Mouse (Mus musculus): Measurements from ENCODE around the gene Myo10. TPM values are rescaled to one million over a fixed set of nuclear protein-coding genes. Genes with fewer than 3 reads are reported as not detected.

The Myo10 gene
- polyA plus RNA-seq, 1 experiment from 2014 or later: 38.0 TPM

DNA sequence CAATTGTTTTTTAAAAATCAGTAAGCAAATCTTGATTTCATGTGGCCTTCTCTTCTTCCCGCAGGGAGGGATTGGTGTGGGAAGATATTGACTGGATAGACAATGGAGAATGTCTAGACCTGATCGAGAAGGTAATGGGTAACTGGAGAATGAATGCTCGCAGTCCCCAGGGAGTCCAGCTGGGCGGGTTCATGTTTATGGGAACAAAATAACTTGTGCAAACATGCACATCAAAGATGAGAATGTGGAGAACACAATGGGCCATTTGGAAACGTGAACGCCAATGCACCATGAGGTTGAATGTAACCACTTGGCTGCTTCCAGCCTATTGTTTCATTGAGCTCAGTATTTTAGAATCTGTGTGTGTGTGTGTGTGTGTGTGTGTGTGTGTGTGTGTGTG lies 114.2 kb downstream of the Myo10 start:
- Histone ChIP-seq H3K9ac (no peak overlapping the region), H3K4me3 (no peak overlapping the region), H3K27me3 (no peaks in the 10 kb centered on the region), H3K9me3 (no peaks in the 10 kb centered on the region), H3K27ac (no peak overlapping the region), H3K4me2 (no peak overlapping the region), H3K36me3 (peaks cover 69% of the 10 kb centered on the region), H3K4me1 (no peaks in the 10 kb centered on the region)
- ATAC-seq (ENCODE audit: borderline replicate concordance, extremely low read depth, low FRiP score, low TSS enrichment): no peak
- 84% methylated on average over 6 of the region's 6 CpGs for WGBS

DNA sequence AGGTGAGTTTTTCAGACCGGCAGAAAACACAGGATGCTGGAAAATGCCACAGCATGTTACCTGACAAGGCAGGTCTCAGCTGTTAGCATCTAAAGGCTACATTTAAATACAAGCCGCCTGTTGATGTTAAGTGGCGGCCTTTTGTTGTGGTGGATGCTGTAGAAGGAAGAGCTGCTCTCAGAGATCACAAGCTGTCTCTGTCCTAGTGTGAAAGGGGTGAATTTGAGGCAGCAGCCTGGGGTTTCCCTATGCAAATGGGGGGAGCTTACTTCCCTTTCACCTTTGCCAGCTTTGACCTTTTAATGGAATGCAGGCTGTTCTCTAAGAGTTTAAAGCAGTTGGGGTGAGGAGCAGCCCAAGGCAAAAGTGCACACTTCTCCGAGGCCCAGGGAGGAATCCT lies 117.9 kb downstream of the Myo10 start:
- Histone ChIP-seq H3K9ac (no peak overlapping the region), H3K36me3 (peaks cover 69% of the 10 kb centered on the region), H3K4me2 (no peak overlapping the region), H3K4me1 (no peaks in the 10 kb centered on the region), H3K4me3 (no peak overlapping the region), H3K27ac (no peak overlapping the region), H3K9me3 (no peaks in the 10 kb centered on the region), H3K27me3 (no peaks in the 10 kb centered on the region)
- whole genome bisulfite sequencing: 73% methylated on average over 4 of the region's 4 CpGs
- ATAC-seq (ENCODE audit: borderline replicate concordance, extremely low read depth, low FRiP score, low TSS enrichment): no peak

DNA sequence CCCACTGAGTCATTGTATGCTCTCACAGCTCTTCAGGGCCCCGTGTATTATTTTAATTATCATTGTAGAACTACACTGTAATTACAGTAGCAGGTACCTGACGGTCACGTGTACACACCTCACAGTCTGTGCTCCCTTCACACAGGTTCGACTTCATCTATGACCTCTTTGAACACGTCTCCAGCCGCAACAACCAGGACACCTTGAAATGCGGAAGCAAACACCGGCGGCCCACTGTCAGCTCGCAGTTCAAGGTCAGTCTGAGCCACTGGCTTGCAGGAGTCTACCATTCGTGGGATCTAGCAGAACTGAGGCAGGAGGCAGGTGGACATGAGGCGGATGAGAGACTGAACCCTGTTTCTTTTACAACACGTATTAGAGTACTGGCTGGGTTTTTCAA lies 119.9 kb downstream of the Myo10 start:
- H3K36me3 ChIP-seq: peaks cover 66% of the 10 kb centered on the region
- no peak for ATAC-seq (ENCODE audit: borderline replicate concordance, extremely low read depth, low FRiP score, low TSS enrichment)
- H3K4me2 ChIP-seq: no peak overlapping the region
- no peak overlapping the region for H3K27ac ChIP-seq
- H3K9ac ChIP-seq: no peak overlapping the region
- no peaks in the 10 kb centered on the region for H3K9me3 ChIP-seq
- 88% methylated on average over 13 of the region's 13 CpGs for WGBS
- H3K4me3 ChIP-seq: no peak overlapping the region
- H3K27me3 ChIP-seq: no peaks in the 10 kb centered on the region
- H3K4me1 ChIP-seq: no peaks in the 10 kb centered on the region

DNA sequence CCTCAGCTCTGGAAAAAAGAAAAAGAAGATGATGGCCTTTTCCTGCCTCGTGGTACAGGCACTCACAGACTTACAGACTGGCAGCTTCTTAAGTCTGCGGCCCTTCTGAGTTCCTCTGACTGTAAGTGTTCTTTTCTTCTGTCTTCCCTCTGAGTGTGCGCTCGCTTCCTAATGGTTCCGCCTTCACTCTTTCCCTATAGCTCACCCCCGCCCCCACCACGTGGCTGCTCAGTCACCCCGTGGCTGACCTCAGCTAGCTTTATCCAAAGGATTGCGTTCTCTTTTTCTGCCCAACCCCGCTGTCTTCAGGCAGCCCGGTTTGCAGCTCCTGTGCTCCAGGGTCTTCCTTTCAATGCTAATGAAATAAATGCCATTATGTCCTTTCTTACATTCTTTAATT lies 129.2 kb downstream of the Myo10 start:
- Histone ChIP-seq H3K9ac (no peak overlapping the region), H3K36me3 (peaks cover 10% of the 10 kb centered on the region), H3K27me3 (no peaks in the 10 kb centered on the region), H3K4me2 (no peak overlapping the region), H3K4me3 (no peak overlapping the region), H3K9me3 (no peaks in the 10 kb centered on the region), H3K27ac (no peak overlapping the region), H3K4me1 (peaks cover 15% of the 10 kb centered on the region; the same call in 1 of the 2 replicates)
- no peak for ATAC-seq (ENCODE audit: borderline replicate concordance, extremely low read depth, low FRiP score, low TSS enrichment)
- WGBS: 59% methylated on average over 11 of the region's 11 CpGs

DNA sequence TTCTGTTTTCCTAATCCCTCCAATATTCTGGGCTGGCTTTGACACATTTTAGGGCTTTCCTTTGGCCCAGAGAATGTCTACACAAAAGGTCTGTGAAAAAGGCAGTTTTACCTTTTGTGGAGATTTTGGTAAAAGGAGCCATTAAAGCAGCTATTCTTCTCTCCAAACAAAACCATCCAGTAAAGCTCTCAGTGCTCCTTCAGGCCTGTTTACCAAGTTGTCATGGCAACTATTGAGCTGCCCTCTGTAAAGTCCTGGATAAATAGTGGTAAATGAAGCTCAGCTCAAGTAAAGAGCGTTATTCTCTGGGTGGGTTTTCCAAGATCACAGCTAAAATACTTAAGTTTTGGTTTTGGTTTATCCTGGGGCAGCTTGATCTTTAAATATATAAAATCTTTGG lies 130.3 kb downstream of the Myo10 start:
- no peak overlapping the region for H3K4me3 ChIP-seq
- peak overlapping the region; percentile 30 for H3K27ac ChIP-seq
- peaks cover 12% of the 10 kb centered on the region for H3K36me3 ChIP-seq
- ATAC-seq (ENCODE audit: borderline replicate concordance, extremely low read depth, low FRiP score, low TSS enrichment): no peak
- no peaks in the 10 kb centered on the region for H3K27me3 ChIP-seq
- no peak overlapping the region for H3K9ac ChIP-seq
- H3K4me2 ChIP-seq: no peak overlapping the region
- WGBS: 56% methylated on average over 1 of the region's 1 CpGs
- no peaks in the 10 kb centered on the region for H3K9me3 ChIP-seq
- H3K4me1 ChIP-seq: peaks cover 15% of the 10 kb centered on the region; the same call in 1 of the 2 replicates

DNA sequence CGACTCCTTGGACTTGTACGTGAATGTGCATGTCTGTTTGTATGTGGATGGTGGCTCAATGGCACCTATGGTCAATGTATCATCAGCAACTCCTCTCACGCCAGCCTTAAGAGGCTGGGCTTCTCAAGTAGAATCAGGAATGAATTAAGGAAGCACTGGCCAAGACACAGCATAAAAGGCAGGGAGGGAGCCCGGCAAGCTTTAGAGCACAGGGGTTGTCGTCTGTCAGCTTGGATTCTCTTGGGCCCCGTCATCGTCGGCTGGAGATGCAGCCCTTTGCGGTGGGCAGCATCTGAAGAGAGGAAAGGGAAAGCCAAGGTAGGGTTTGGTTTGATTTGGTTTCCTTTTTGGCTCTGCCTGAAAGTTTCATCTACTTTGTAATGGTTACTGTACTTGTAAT lies 130.7 kb downstream of the Myo10 start:
- Histone ChIP-seq H3K36me3 (peaks cover 11% of the 10 kb centered on the region), H3K9ac (no peak overlapping the region), H3K4me2 (no peak overlapping the region), H3K4me1 (peaks cover 17% of the 10 kb centered on the region), H3K4me3 (no peak overlapping the region), H3K27ac (peak overlapping the region; percentile 30; the same call in 1 of the 2 replicates), H3K27me3 (no peaks in the 10 kb centered on the region), H3K9me3 (no peaks in the 10 kb centered on the region)
- 45% methylated on average over 9 of the region's 9 CpGs for WGBS
- no peak for ATAC-seq (ENCODE audit: borderline replicate concordance, extremely low read depth, low FRiP score, low TSS enrichment)

DNA sequence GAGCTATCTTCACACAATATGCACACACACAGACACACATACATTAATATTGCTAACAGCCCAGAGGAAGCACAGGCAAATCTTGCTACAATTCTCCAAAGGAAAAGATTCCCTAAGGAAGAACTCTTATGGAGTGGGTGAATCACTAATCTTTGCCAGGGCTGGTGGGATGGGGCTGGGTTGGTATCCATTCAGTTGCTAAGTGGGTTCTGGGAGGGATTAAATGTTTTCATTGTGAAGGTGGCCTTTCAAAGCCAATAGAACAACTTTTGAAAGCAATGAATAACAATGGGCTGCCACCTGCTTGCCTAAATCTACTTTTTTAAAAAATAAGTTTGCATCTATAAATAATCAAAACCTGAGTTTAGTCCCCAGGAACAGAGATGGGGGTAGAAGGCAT lies 131.6 kb downstream of the Myo10 start:
- Histone ChIP-seq H3K27me3 (no peaks in the 10 kb centered on the region), H3K36me3 (peaks cover 8% of the 10 kb centered on the region), H3K4me2 (no peak overlapping the region), H3K9ac (no peak overlapping the region), H3K4me3 (no peak overlapping the region), H3K9me3 (no peaks in the 10 kb centered on the region), H3K27ac (no peak overlapping the region), H3K4me1 (peaks cover 21% of the 10 kb centered on the region)
- no peak for ATAC-seq (ENCODE audit: borderline replicate concordance, extremely low read depth, low FRiP score, low TSS enrichment)

DNA sequence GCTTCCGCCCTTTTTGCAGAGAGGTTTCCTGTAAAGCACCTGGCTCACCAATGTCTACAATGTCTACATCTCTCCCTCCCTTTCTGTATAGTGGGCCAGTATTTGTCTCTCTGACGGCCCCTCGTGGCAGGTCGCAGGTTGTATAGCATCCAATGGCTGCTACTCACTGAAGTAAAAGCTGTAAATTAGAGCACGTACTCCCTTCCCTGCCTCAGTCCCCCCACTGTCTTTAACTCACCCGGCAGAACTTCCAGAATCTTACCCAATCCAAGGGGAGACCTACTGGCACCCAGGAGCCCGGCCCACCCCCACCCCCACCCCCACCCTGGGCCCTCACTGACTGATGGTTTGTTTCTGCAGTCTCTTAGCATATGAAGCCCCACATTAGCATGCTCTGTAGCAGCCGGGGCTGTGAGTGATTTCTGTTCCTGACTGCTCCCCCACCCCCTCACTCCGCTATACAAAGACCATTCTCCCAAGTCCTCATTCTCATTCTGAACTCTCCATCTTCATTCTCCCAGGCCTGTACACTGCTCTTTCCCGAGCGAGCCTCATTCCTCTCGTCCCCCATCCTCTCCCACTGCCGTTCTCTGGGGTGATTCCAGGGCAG lies 132.1 kb downstream of the Myo10 start:
- peaks cover 21% of the 10 kb centered on the region for H3K4me1 ChIP-seq
- no peaks in the 10 kb centered on the region for H3K9me3 ChIP-seq
- H3K36me3 ChIP-seq: peaks cover 8% of the 10 kb centered on the region
- no peak overlapping the region for H3K27ac ChIP-seq
- H3K27me3 ChIP-seq: no peaks in the 10 kb centered on the region
- 33% methylated on average over 13 of the region's 13 CpGs for WGBS
- no peak overlapping the region for H3K4me2 ChIP-seq
- no peak for ATAC-seq (ENCODE audit: borderline replicate concordance, extremely low read depth, low FRiP score, low TSS enrichment)
- H3K4me3 ChIP-seq: no peak overlapping the region
- no peak overlapping the region for H3K9ac ChIP-seq

DNA sequence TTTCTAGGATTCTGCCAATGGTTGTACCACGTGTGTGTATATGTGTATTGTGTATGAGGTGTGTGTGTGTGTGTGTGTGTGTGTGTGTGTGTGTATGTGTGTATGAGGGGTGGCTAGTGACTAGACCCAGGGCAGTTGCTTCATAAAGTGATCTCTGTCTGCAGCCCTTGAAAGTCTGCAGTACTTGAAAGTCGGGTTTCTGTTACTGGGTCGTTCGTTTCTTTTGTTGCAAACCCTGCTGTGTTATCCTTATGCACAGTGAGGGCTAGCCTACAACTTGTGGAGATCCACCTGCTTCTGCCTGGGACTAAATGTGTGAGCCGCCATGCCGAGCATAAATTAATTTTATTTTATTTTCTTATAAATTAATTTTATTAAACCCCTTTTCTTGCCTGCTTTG lies 133.2 kb downstream of the Myo10 start:
- Histone ChIP-seq H3K36me3 (peaks cover 7% of the 10 kb centered on the region), H3K27me3 (no peaks in the 10 kb centered on the region), H3K27ac (no peak overlapping the region), H3K9me3 (no peaks in the 10 kb centered on the region), H3K4me1 (peaks cover 24% of the 10 kb centered on the region), H3K9ac (no peak overlapping the region), H3K4me2 (no peak overlapping the region), H3K4me3 (no peak overlapping the region)
- ATAC-seq (ENCODE audit: borderline replicate concordance, extremely low read depth, low FRiP score, low TSS enrichment): no peak
- WGBS: 59% methylated on average over 6 of the region's 6 CpGs

DNA sequence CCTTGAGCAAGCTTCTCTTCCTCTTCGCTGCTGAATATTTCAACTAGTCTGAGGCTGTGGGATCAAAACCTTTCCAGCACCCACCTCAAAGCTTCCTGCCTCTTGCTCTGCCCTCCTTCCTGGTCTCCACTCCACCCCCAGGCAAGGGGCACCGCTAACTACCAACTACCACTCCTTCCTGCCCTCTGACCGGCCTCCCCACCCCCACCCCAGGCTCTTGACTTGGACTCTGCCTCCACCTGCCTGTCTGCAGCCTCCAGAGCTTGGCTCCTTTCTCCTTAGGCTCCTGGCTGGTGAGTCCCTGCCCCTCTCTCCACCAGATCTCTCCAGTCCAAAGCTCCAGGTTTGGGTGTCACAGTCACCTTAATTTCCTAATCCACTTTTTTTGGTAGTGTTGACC lies 133.7 kb downstream of the Myo10 start:
- no peak overlapping the region for H3K27ac ChIP-seq
- no peaks in the 10 kb centered on the region for H3K9me3 ChIP-seq
- WGBS: 56% methylated on average over 3 of the region's 3 CpGs
- H3K36me3 ChIP-seq: peaks cover 4% of the 10 kb centered on the region
- no peak overlapping the region for H3K9ac ChIP-seq
- H3K4me3 ChIP-seq: no peak overlapping the region
- H3K27me3 ChIP-seq: no peaks in the 10 kb centered on the region
- peaks cover 24% of the 10 kb centered on the region for H3K4me1 ChIP-seq
- no peak for ATAC-seq (ENCODE audit: borderline replicate concordance, extremely low read depth, low FRiP score, low TSS enrichment)
- no peak overlapping the region for H3K4me2 ChIP-seq

DNA sequence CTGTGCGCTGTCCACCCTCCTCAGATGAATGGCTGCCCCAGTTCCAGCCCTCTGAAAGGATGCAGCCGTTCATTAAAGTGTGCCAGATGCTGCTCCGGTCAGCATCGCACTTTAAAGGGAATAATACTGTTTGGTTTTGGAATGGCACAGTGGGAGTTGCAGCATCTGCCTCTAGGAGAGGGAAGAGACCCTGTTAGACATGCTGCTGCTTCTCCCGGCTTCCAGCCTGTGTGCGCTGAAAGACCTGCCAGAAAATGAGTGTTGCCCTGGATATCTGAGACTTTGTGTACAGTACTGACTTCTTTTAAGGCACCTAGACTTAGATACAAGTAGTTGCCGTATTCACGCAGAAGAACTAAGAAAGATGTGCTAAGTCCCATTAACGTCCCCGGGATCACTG lies 135.7 kb downstream of the Myo10 start:
- Histone ChIP-seq H3K27ac (peak overlapping the region; percentile 89), H3K9me3 (no peaks in the 10 kb centered on the region), H3K4me1 (peaks cover 38% of the 10 kb centered on the region), H3K4me3 (0 out of 2 replicates have a peak overlapping the region, but pooled peaks have one; percentile 7), H3K27me3 (no peaks in the 10 kb centered on the region), H3K4me2 (peak overlapping the region; percentile 50), H3K9ac (no peak overlapping the region), H3K36me3 (peaks cover 4% of the 10 kb centered on the region)
- WGBS: 39% methylated on average over 10 of the region's 10 CpGs
- no peak for ATAC-seq (ENCODE audit: borderline replicate concordance, extremely low read depth, low FRiP score, low TSS enrichment)

DNA sequence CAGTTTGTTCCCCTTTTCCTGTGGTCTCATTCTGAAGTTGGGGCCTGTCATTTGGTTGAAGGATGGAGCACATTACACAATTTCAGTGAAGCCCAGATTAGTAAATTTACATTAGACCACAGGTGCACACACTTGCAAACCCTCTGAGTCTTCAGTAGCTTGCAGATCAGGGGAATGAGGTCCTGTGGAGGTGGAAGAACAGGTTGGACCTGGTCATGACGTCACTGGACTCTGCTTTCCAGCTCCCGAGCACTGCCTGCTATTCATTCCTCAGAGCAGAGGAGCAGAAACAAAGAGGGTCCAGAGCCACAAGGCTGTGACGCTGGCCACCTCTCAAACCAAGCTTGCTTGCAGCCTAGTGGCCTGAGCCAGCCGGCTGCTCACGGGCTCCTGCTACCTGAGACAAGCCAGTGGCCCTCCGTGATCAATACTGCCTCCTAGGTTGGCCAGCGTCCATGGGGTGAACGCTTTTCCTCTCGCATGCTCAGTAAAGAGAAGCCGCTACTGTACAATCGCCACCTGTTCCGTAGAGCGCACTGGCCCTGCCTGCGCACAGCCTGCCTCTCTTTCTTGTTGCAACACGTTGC lies 136.3 kb downstream of the Myo10 start:
- WGBS: 59% methylated on average over 15 of the region's 15 CpGs
- Histone ChIP-seq H3K27ac (peak overlapping the region; percentile 97), H3K27me3 (no peaks in the 10 kb centered on the region), H3K9me3 (no peaks in the 10 kb centered on the region), H3K36me3 (peaks cover 4% of the 10 kb centered on the region), H3K4me2 (peak overlapping the region; percentile 50), H3K4me3 (peak overlapping the region; percentile 30), H3K4me1 (peaks cover 39% of the 10 kb centered on the region), H3K9ac (0 out of 2 replicates have a peak overlapping the region, but pooled peaks have one; percentile 1)
- peak; percentile 88 for ATAC-seq (ENCODE audit: borderline replicate concordance, extremely low read depth, low FRiP score, low TSS enrichment)

All from lung, embryonic 15.5 days (tissue).